Mouse (Mus musculus) neural tube, embryonic 15.5 days (tissue): ENCODE measurements around the gene Slco3a1. TPM values are rescaled to one million over a fixed set of nuclear protein-coding genes. Genes with fewer than 3 reads are reported as not detected.

Experiments
- ATAC-seq: fragments of 200-750 bp; cut with Nextera tagmentation; 2 replicates; pipeline ENCODE4 v1.8.0; 2017; ENCODE audit warnings: mild to moderate bottlenecking, moderate TSS enrichment, moderate library complexity; ENCODE audit not compliant: low FRiP score
- H3K27ac ChIP-seq: fragments of 300-500 bp; sonication (generic); replicated peaks from 2 replicates; pipeline ENCODE4 v1.5.1; 2015; ENCODE audit warnings: mild to moderate bottlenecking, inconsistent platforms
- H3K27me3 ChIP-seq: fragments of 300-500 bp; sonication (generic); replicated peaks from 2 replicates; pipeline ENCODE4 v1.6.1; 2015; ENCODE audit warnings: inconsistent platforms
- H3K36me3 ChIP-seq: fragments of 300-500 bp; sonication (generic); 2 replicates; pipeline ENCODE4 v1.6.1; 2015; ENCODE audit warnings: inconsistent platforms
- H3K4me1 ChIP-seq: fragments of 300-500 bp; sonication (generic); 2 replicates; pipeline ENCODE4 v1.6.1; 2015; ENCODE audit warnings: inconsistent platforms
- H3K4me2 ChIP-seq: fragments of 300-500 bp; sonication (generic); 2 replicates; pipeline ENCODE4 v1.6.1; 2015; ENCODE audit warnings: inconsistent platforms, mild to moderate bottlenecking, moderate library complexity
- H3K4me3 ChIP-seq: fragments of 300-500 bp; sonication (generic); replicated peaks from 2 replicates; pipeline ENCODE4 v1.5.1; 2015; ENCODE audit warnings: mild to moderate bottlenecking, inconsistent platforms
- H3K9ac ChIP-seq: fragments of 300-500 bp; sonication (generic); replicated peaks from 2 replicates; pipeline ENCODE4 v1.6.1; 2015; ENCODE audit warnings: mild to moderate bottlenecking, inconsistent platforms
- H3K9me3 ChIP-seq: fragments of 300-500 bp; sonication (generic); replicated peaks from 2 replicates; pipeline ENCODE4 v1.6.1; 2016; ENCODE audit warnings: inconsistent platforms
- WGBS: fragments of 180-500 bp; shearing (Covaris S2); methylation state at CpG from one replicate; pipeline ENCODE4 v1.1.7; 2015; ENCODE audit warnings: mixed read lengths; 5-methylcytosine and 5-hydroxymethylcytosine counted together
- polyA plus RNA-seq: library from polyadenylated mRNA; unstranded; fragments of >200 nt; fragmentation: Nextera tagmentation; extraction: Ambion mirVana; gene quantifications from 2 replicates; pipeline ENCODE4 v1.2.1, GENCODE M21; 2015

Slco3a1 gene
- polyA plus RNA-seq, 1 experiment from 2014 or later, result 24.1 TPM

- H3K9me3 ChIP-seq, result no peaks in the 10 kb centered on the region
- no peak overlapping the region for H3K4me2 ChIP-seq
- no peak overlapping the region for H3K27ac ChIP-seq
- H3K36me3 ChIP-seq, result no peaks in the 10 kb centered on the region
- H3K4me3 ChIP-seq, result no peak overlapping the region
- H3K4me1 ChIP-seq, result no peaks in the 10 kb centered on the region
- H3K9ac ChIP-seq, result no peak overlapping the region
- no peak for ATAC-seq
- WGBS, result 86% methylated on average over 6 of the region's 6 CpGs
- H3K27me3 ChIP-seq, result no peaks in the 10 kb centered on the region
These were observed 216.7 kb downstream of the Slco3a1 start for GRCm38 (mm10) chr7:74337677-74338420.

GRCm38 (mm10) chr7:74332323-74332722 is 222.3 kb downstream of the Slco3a1 start:
- Histone ChIP-seq H3K4me3 (no peak overlapping the region), H3K9ac (no peak overlapping the region), H3K27me3 (no peaks in the 10 kb centered on the region), H3K9me3 (no peaks in the 10 kb centered on the region), H3K4me1 (peaks cover 11% of the 10 kb centered on the region), H3K27ac (no peak overlapping the region), H3K36me3 (no peaks in the 10 kb centered on the region), H3K4me2 (no peak overlapping the region)
- 64% methylated on average over 3 of the region's 3 CpGs for WGBS
- no peak for ATAC-seq

GRCm38 (mm10) chr7:74330858-74331726 is 223.5 kb downstream of the Slco3a1 start:
- Histone ChIP-seq H3K27ac (no peak overlapping the region), H3K9me3 (no peaks in the 10 kb centered on the region), H3K4me3 (no peak overlapping the region), H3K9ac (no peak overlapping the region), H3K4me1 (peaks cover 11% of the 10 kb centered on the region), H3K36me3 (no peaks in the 10 kb centered on the region), H3K4me2 (no peak overlapping the region), H3K27me3 (no peaks in the 10 kb centered on the region)
- 45% methylated on average over 7 of the region's 7 CpGs for WGBS
- no peak for ATAC-seq

GRCm38 (mm10) chr7:74330117-74330857 is 224.3 kb downstream of the Slco3a1 start:
- H3K4me2 ChIP-seq, result no peak overlapping the region
- ATAC-seq, result no peak
- no peak overlapping the region for H3K4me3 ChIP-seq
- no peak overlapping the region for H3K27ac ChIP-seq
- peaks cover 13% of the 10 kb centered on the region for H3K4me1 ChIP-seq
- H3K9ac ChIP-seq, result no peak overlapping the region
- WGBS, result 57% methylated on average over 7 of the region's 7 CpGs
- no peaks in the 10 kb centered on the region for H3K36me3 ChIP-seq
- H3K27me3 ChIP-seq, result no peaks in the 10 kb centered on the region
- no peaks in the 10 kb centered on the region for H3K9me3 ChIP-seq

- peaks cover 24% of the 10 kb centered on the region for H3K4me1 ChIP-seq
- H3K27me3 ChIP-seq, result no peaks in the 10 kb centered on the region
- no peak overlapping the region for H3K9ac ChIP-seq
- H3K36me3 ChIP-seq, result no peaks in the 10 kb centered on the region
- no peak overlapping the region for H3K27ac ChIP-seq
- 85% methylated on average over 1 of the region's 1 CpGs for WGBS
- H3K9me3 ChIP-seq, result no peaks in the 10 kb centered on the region
- ATAC-seq, result no peak
- no peak overlapping the region for H3K4me3 ChIP-seq
- no peak overlapping the region for H3K4me2 ChIP-seq
These were observed 225.6 kb downstream of the Slco3a1 start for GRCm38 (mm10) chr7:74329004-74329403.

DNA sequence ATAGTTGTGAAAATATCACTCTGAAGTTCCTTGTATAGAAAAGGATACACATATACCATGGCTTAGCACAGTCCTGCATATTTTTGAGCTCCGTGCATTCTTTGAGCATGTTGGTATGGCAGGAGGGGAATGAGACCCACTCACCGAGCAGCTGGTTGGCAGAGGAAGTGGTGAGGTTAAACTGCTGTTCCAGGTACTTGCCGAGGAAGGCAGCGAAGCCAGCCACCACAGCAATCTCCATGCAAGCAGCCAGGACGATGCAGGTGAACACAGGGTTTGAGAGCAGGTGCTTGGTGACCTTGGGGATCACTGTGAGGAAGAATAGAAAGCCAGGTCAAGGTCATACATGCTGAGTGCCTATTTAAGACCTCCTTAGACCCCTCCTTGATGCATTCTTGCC is 226.9 kb downstream of the Slco3a1 start:
- no peak overlapping the region for H3K27ac ChIP-seq
- H3K27me3 ChIP-seq, result no peaks in the 10 kb centered on the region
- no peak overlapping the region for H3K4me2 ChIP-seq
- H3K4me3 ChIP-seq, result no peak overlapping the region
- 94% methylated on average over 5 of the region's 5 CpGs for WGBS
- H3K4me1 ChIP-seq, result peaks cover 37% of the 10 kb centered on the region
- no peaks in the 10 kb centered on the region for H3K9me3 ChIP-seq
- no peaks in the 10 kb centered on the region for H3K36me3 ChIP-seq
- H3K9ac ChIP-seq, result no peak overlapping the region
- ATAC-seq, result no peak

DNA sequence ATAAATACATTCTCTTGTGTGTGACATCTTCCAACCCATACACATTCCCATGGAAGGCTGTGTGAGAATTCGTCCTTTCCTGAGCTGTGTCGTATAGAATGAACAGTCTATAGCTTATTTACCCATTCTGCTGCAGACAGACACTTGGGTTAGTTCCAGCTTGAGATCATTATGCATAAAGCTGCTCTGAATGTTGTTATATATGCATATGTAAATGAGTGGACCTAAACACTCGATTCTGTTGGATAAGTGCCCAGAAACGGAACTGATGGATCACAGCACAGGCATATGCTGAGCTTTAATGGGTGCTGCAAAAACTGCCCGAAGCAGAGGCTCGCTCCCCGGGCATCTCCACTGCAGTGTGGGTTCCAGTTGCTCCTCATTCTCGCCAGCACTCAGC is 229.5 kb downstream of the Slco3a1 start:
- no peaks in the 10 kb centered on the region for H3K27me3 ChIP-seq
- 0 out of 2 replicates have a peak overlapping the region, but pooled peaks have one; percentile 28 for H3K27ac ChIP-seq
- 24% methylated on average over 8 of the region's 8 CpGs for WGBS
- peak overlapping the region; percentile 13; the same call in 1 of the 2 replicates for H3K4me2 ChIP-seq
- peak; percentile 49 for ATAC-seq
- no peak overlapping the region for H3K4me3 ChIP-seq
- no peaks in the 10 kb centered on the region for H3K9me3 ChIP-seq
- H3K36me3 ChIP-seq, result no peaks in the 10 kb centered on the region
- H3K9ac ChIP-seq, result no peak overlapping the region
- H3K4me1 ChIP-seq, result peaks cover 27% of the 10 kb centered on the region

GRCm38 (mm10) chr7:74323683-74324082 is 230.9 kb downstream of the Slco3a1 start:
- Histone ChIP-seq H3K36me3 (no peaks in the 10 kb centered on the region), H3K27me3 (no peaks in the 10 kb centered on the region), H3K4me1 (peaks cover 26% of the 10 kb centered on the region), H3K9me3 (no peaks in the 10 kb centered on the region), H3K4me3 (no peak overlapping the region), H3K4me2 (no peak overlapping the region), H3K27ac (no peak overlapping the region), H3K9ac (no peak overlapping the region)
- peak; percentile 16; the same call in 1 of the 2 replicates for ATAC-seq
- 56% methylated on average over 5 of the region's 5 CpGs for WGBS

- Histone ChIP-seq H3K4me1 (peaks cover 26% of the 10 kb centered on the region), H3K36me3 (no peaks in the 10 kb centered on the region), H3K27me3 (no peaks in the 10 kb centered on the region), H3K4me2 (no peak overlapping the region), H3K9me3 (no peaks in the 10 kb centered on the region), H3K4me3 (no peak overlapping the region), H3K9ac (no peak overlapping the region), H3K27ac (no peak overlapping the region; the same call in 1 of the 2 replicates)
- ATAC-seq, result 0 out of 2 replicates have a peak, but pooled peaks have one; percentile 42
These were observed 231.4 kb downstream of the Slco3a1 start for GRCm38 (mm10) chr7:74323194-74323593.

DNA sequence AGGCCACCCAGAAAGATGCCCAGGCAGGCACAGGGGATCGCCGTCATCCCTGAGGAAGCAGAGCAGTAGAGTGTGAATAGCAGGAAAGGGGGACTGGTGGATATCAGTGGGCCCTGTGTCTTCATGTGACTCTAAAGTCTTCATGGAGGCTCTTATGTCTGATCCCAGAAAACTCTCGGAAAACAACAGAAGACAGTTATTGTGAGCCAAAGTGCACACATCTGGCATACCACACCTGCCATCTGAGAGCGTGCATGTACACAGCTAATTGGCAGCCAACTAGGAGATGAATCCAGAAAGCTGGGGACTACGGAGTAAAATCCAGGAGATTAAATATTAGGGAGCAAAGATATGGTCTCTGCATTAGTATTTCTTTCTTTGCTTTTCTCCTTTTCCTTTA is 233.9 kb downstream of the Slco3a1 start:
- H3K4me2 ChIP-seq, result no peak overlapping the region
- H3K9me3 ChIP-seq, result no peaks in the 10 kb centered on the region
- no peaks in the 10 kb centered on the region for H3K27me3 ChIP-seq
- ATAC-seq, result no peak
- no peak overlapping the region for H3K9ac ChIP-seq
- H3K4me1 ChIP-seq, result peaks cover 37% of the 10 kb centered on the region
- 91% methylated on average over 5 of the region's 5 CpGs for WGBS
- H3K36me3 ChIP-seq, result no peaks in the 10 kb centered on the region
- H3K27ac ChIP-seq, result no peak overlapping the region
- H3K4me3 ChIP-seq, result no peak overlapping the region

DNA sequence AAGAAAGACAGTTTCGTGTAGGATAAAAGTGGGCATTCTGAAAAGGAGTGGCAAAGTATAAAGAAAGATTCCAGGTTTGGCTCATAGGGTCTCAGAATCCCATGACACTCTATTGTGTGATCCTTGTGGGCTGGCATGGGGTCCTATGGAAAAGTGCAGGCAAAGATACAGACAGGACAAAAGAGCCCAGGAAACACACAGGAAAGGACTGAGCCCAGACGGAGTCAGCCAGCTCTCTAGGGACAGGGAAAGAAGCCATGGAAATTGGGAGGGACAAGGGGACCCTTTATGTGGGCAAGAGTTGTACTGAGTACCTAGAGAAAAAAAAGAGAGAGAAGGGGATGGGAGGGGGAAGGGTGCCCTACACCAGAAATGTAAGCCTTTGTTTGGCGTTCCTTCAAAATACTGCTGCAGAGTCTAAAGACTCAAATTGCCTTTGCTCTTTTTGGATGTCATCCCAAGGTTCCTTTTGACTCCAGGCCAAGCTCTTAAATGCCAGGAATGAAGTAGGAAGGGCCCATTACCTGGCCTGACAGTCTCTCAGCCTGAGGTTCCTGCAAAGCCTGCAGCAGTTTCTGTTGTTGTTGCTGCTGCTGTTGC is 238.6 kb downstream of the Slco3a1 start:
- Histone ChIP-seq H3K9me3 (no peaks in the 10 kb centered on the region), H3K4me2 (no peak overlapping the region), H3K4me1 (peaks cover 22% of the 10 kb centered on the region), H3K27ac (no peak overlapping the region), H3K36me3 (no peaks in the 10 kb centered on the region), H3K4me3 (no peak overlapping the region), H3K27me3 (no peaks in the 10 kb centered on the region), H3K9ac (no peak overlapping the region)
- no peak for ATAC-seq
- 62% methylated on average over 3 of the region's 3 CpGs for WGBS
